In the genomic region with DNA sequence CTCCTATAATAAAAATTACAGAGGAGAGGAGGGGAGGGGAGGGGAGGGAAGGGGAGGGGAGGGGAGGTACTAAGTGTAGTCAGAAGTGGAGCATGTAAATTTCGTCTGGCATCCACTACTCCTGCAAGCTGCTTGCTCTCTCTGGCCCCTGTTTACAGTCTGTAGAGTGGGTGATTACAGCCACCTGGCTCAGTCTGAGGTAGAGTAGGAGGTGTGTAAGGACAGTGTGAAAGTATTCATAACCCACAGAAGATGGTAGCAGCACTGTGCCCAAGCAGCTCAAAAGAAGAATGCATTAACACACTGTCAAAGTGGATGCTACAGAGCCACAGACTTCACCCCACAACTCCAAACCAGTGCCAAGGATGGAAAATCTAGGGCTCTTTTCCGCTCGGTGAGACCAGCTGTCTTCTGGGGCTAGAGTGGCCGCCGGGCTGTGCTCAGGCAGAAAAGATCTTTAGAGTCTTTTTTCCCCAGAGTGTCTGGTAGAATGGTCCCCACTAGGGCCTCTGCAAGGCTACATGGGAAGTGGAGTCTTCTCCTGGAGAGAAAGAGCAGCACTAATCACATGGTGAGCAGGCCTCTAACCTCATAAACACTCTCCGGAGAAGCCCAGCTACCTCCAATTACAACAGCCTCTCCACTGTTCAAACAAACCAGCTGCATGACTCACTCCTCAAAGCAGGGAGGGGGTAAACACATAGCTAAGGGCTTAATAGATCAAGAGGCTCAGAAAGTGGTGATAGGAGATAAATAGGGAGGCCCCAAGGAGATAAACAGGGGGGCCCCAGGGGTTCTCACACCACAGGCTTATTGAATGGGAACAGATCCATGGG, we compare ENCODE assay signal across 8 mouse cellular contexts. TPM values are rescaled to one million over a fixed set of nuclear protein-coding genes. Genes with fewer than 3 reads are reported as not detected.
DNase-seq lines count a peak whose midpoint lies in the region; ATAC-seq lines count a peak whose summit lies in the region.
"Had no signal": no experiment of that assay in that cellular context is flagged by ENCODE, and none has a peak within 500 bp of the region (broad histone marks: within the 10 kb centered on the region; RNA-seq: fewer than 3 reads in every experiment).

No protein-coding gene starts in this region.

- no peak for ATAC-seq in neural tube, embryonic 15.5 days (ENCODE audit: low FRiP score)
- peak; percentile 82 for ATAC-seq in limb, embryonic 11.5 days (ENCODE audit: insufficient number of reproducible peaks, low FRiP score, low TSS enrichment, low read depth)
- ATAC-seq in midbrain, embryonic 12.5 days (ENCODE audit: low FRiP score, low read depth) = peak; percentile 38; the same call in 1 of the 2 replicates
- ATAC-seq in hindbrain, embryonic 11.5 days (ENCODE audit: low FRiP score) = no peak

- H3K27me3 ChIP-seq in neural tube, embryonic 15.5 days (replicated peaks) = no peaks in the 10 kb centered on the region
- H3K27me3 ChIP-seq in limb, embryonic 11.5 days (ENCODE audit: control insufficient read depth, insufficient read depth, low read length) = no peaks in the 10 kb centered on the region
- no peaks in the 10 kb centered on the region for H3K27me3 ChIP-seq in midbrain, embryonic 12.5 days
- H3K27me3 ChIP-seq in hindbrain, embryonic 11.5 days (ENCODE audit: control insufficient read depth, insufficient read depth, low read length) = no peaks in the 10 kb centered on the region
- H3K27me3 ChIP-seq: neural tube, embryonic 13.5 days had no signal

- H3K9me3 ChIP-seq in neural tube, embryonic 15.5 days (replicated peaks) = no peaks in the 10 kb centered on the region
- H3K9me3 ChIP-seq in limb, embryonic 11.5 days (ENCODE audit: control insufficient read depth, low read length) = no peaks in the 10 kb centered on the region
- H3K9me3 ChIP-seq in midbrain, embryonic 12.5 days = no peaks in the 10 kb centered on the region
- H3K9me3 ChIP-seq in hindbrain, embryonic 11.5 days (ENCODE audit: control insufficient read depth, low read length) = no peaks in the 10 kb centered on the region
- H3K9me3 ChIP-seq: neural tube, embryonic 13.5 days had no signal

- no peak overlapping the region for H3K27ac ChIP-seq in neural tube, embryonic 15.5 days (replicated peaks)
- peak overlapping the region; percentile 42; the same call in 1 of the 2 replicates for H3K27ac ChIP-seq in limb, embryonic 11.5 days (replicated peaks; ENCODE audit: low read depth, low read length)
- no peak overlapping the region for H3K27ac ChIP-seq in midbrain, embryonic 12.5 days (replicated peaks)
- H3K27ac ChIP-seq in hindbrain, embryonic 11.5 days (ENCODE audit: low read depth, low read length) = no peak overlapping the region
- H3K27ac ChIP-seq: neural tube, embryonic 13.5 days had no signal

- DNase-seq in neural tube, embryonic 10.5 days (ENCODE audit: extremely low spot score, low spot score) = peak; percentile 14
- peak; percentile 46 for DNase-seq in embryo, embryonic 10.5 days (ENCODE audit: low spot score)
- peak; percentile 56 for DNase-seq in limb, embryonic 11.5 days (ENCODE audit: low spot score)
- DNase-seq in gastrocnemius, postnatal 10 days = no peak
- no peak for DNase-seq in hindbrain, embryonic 11.5 days (ENCODE audit: low spot score)

- H3K9ac ChIP-seq in neural tube, embryonic 15.5 days (replicated peaks) = no peak overlapping the region
- H3K9ac ChIP-seq in limb, embryonic 11.5 days (ENCODE audit: low read length) = no peak overlapping the region; the same call in 1 of the 2 replicates
- H3K9ac ChIP-seq in midbrain, embryonic 12.5 days (replicated peaks) = no peak overlapping the region
- no peak overlapping the region for H3K9ac ChIP-seq in hindbrain, embryonic 11.5 days (ENCODE audit: low read depth, low read length)
- H3K9ac ChIP-seq: neural tube, embryonic 13.5 days had no signal

- H3K4me3 ChIP-seq in neural tube, embryonic 15.5 days (replicated peaks) = no peak overlapping the region
- H3K4me3 ChIP-seq in limb, embryonic 11.5 days (ENCODE audit: low read depth, low read length) = no peak overlapping the region
- H3K4me3 ChIP-seq in midbrain, embryonic 12.5 days = no peak overlapping the region
- H3K4me3 ChIP-seq in hindbrain, embryonic 11.5 days (ENCODE audit: low read depth, low read length) = no peak overlapping the region
- H3K4me3 ChIP-seq: neural tube, embryonic 13.5 days had no signal

- H3K4me2 ChIP-seq in neural tube, embryonic 15.5 days = no peak overlapping the region
- H3K4me2 ChIP-seq in limb, embryonic 11.5 days (ENCODE audit: low read depth, severe bottlenecking) = no peak overlapping the region
- no peak overlapping the region for H3K4me2 ChIP-seq in midbrain, embryonic 12.5 days (replicated peaks)
- no peak overlapping the region for H3K4me2 ChIP-seq in hindbrain, embryonic 11.5 days (replicated peaks; ENCODE audit: low read depth, low read length)
- H3K4me2 ChIP-seq: neural tube, embryonic 13.5 days had no signal

- WGBS in neural tube, embryonic 15.5 days = 40% methylated on average over 6 of the region's 6 CpGs
- 28% methylated on average over 6 of the region's 6 CpGs for WGBS in limb, embryonic 11.5 days
- 35% methylated on average over 6 of the region's 6 CpGs for WGBS in midbrain, embryonic 12.5 days
- WGBS in hindbrain, embryonic 11.5 days = 54% methylated on average over 6 of the region's 6 CpGs

- H3K36me3 ChIP-seq in neural tube, embryonic 15.5 days = no peaks in the 10 kb centered on the region
- H3K36me3 ChIP-seq in limb, embryonic 11.5 days (ENCODE audit: control insufficient read depth, insufficient read depth, low read length) = no peaks in the 10 kb centered on the region
- H3K36me3 ChIP-seq in midbrain, embryonic 12.5 days = no peaks in the 10 kb centered on the region
- H3K36me3 ChIP-seq in hindbrain, embryonic 11.5 days (ENCODE audit: control insufficient read depth, insufficient read depth, low read length) = no peaks in the 10 kb centered on the region
- H3K36me3 ChIP-seq: neural tube, embryonic 13.5 days had no signal

- 0 out of 2 replicates have a peak, but pooled peaks cover 7% of the 10 kb centered on the region for H3K4me1 ChIP-seq in neural tube, embryonic 15.5 days
- peaks cover 11% of the 10 kb centered on the region for H3K4me1 ChIP-seq in limb, embryonic 11.5 days (ENCODE audit: control insufficient read depth, insufficient read depth, low read length)
- H3K4me1 ChIP-seq in midbrain, embryonic 12.5 days = peaks cover 16% of the 10 kb centered on the region
- no peaks in the 10 kb centered on the region for H3K4me1 ChIP-seq in hindbrain, embryonic 11.5 days (replicated peaks; ENCODE audit: control insufficient read depth, insufficient read depth, low read length)

RNA-seq across cellular contexts. Expression of gene Gm10972, which starts 6.1 kb away (rescaled TPM):
- polyA plus RNA-seq in neural tube, embryonic 15.5 days (2015; fragmentation: Nextera tagmentation; extraction: Ambion mirVana) = not detected in 2 replicates
- polyA plus RNA-seq in limb, embryonic 11.5 days (2014; fragmentation: Nextera tagmentation; extraction: Ambion mirVana) = not detected in 2 replicates
- polyA plus RNA-seq in midbrain, embryonic 12.5 days (2016; fragmentation: Nextera tagmentation; extraction: Ambion mirVana) = not detected in 2 replicates
- not detected for total RNA-seq in gastrocnemius, postnatal 10 days (2021)
- not detected in 2 replicates for polyA plus RNA-seq in hindbrain, embryonic 11.5 days (2014; fragmentation: Nextera tagmentation; extraction: Ambion mirVana)
- polyA plus RNA-seq: neural tube, embryonic 13.5 days had no signal

RNA-seq across cellular contexts. Expression of gene Tuft1, which starts 9.7 kb away (rescaled TPM):
- polyA plus RNA-seq in neural tube, embryonic 15.5 days (2015; fragmentation: Nextera tagmentation; extraction: Ambion mirVana) = 5.3 and 5.6 TPM in 2 replicates
- 4.0 and 4.7 TPM in 2 replicates for polyA plus RNA-seq in limb, embryonic 11.5 days (2014; fragmentation: Nextera tagmentation; extraction: Ambion mirVana)
- polyA plus RNA-seq in midbrain, embryonic 12.5 days (2016; fragmentation: Nextera tagmentation; extraction: Ambion mirVana) = 3.2 and 4.1 TPM in 2 replicates
- 1 to 10 TPM; 1.1 to 1.2 TPM for total RNA-seq in gastrocnemius, postnatal 10 days (2021)
- polyA plus RNA-seq in hindbrain, embryonic 11.5 days (2014; fragmentation: Nextera tagmentation; extraction: Ambion mirVana) = 3.9 and 4.5 TPM in 2 replicates

RNA-seq across cellular contexts. Expression of gene Selenbp2, which starts 44.4 kb away (rescaled TPM):
- 0.35 and 1.3 TPM in 2 replicates for polyA plus RNA-seq in neural tube, embryonic 15.5 days (2015; fragmentation: Nextera tagmentation; extraction: Ambion mirVana)
- 0.18 and 1.1 TPM in 2 replicates for polyA plus RNA-seq in limb, embryonic 11.5 days (2014; fragmentation: Nextera tagmentation; extraction: Ambion mirVana)
- polyA plus RNA-seq in midbrain, embryonic 12.5 days (2016; fragmentation: Nextera tagmentation; extraction: Ambion mirVana) = 0.28 TPM in 1 of 2 replicates, not detected in the other
- 1 to 10 TPM in 1 of 2 experiments, under 1 TPM in 1; 0.54 to 2.0 TPM for total RNA-seq in gastrocnemius, postnatal 10 days (2021)
- not detected in 2 replicates for polyA plus RNA-seq in hindbrain, embryonic 11.5 days (2014; fragmentation: Nextera tagmentation; extraction: Ambion mirVana)

Comparison
In these comparisons a context has a peak if more than half of its experiments do, and no peak if none do; other contexts are left out.
1. DNase-seq: peak in neural tube, embryonic 10.5 days (single experiment), embryo, embryonic 10.5 days (single experiment) and limb, embryonic 11.5 days (single experiment); none in gastrocnemius, postnatal 10 days (single experiment) and hindbrain, embryonic 11.5 days (single experiment).
2. ATAC-seq: peak in limb, embryonic 11.5 days (single experiment) and midbrain, embryonic 12.5 days (single experiment); none in neural tube, embryonic 15.5 days (single experiment) and hindbrain, embryonic 11.5 days (single experiment).